Mouse (Mus musculus): ENCODE data around the gene Aldh4a1. TPM values are rescaled to one million over a fixed set of nuclear protein-coding genes. Genes with fewer than 3 reads are reported as not detected.

Gene Aldh4a1
- polyA plus RNA-seq, 1 experiment: 29.6 TPM

DNA sequence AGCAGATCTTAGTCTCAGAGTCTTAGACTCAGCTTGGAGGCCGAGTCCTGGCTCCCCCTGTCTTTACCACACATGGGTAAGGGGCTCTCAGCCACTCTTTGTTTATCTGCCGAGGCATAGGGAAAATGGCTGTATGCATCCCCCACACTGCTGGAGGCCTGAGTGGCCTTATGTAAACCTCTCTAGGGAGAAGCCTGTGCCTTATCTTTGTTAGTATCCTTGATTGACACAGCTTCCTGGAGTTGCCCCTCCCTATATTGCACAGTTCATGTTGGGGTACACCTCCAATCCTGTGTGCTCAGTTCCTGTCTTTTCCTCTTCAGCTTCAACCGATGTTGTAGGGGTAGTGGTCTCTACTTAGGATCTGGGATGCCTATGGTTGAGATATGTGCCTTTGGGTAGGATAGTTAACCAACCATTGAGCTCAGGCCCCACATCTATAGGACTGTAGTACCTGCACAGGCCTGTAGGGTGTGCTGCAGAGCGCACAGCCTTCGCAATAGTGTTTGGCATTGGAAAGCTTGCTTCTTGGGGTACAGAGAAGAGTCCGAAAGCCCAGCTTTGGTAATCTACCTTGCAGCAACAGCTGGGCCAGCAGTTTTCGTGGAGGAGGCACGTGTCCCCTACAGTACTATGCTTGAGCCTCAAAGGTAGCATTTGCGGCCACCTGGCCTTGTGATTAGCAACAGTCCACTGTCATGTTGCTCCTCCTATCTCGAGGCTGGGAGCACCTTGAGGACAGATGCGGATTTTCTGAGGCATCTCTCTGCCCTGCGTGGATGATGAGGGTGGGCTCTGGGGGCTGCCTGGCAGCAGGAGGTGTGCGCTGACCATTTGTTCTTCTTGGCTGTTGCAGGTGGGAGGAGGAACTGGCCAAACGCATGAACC is 20.1 kb upstream of the Aldh4a1 start, which contains the start of gene Gm21969:
TSS of gene Gm21969 (plus strand) at position 830 of the 888 bp plus-strand sequence.
- no peak for TF ChIP-seq GATA1 (IDR thresholded peaks at IDR 0.05; ENCODE audit: low read length)

- TF ChIP-seq GATA1 (IDR thresholded peaks at IDR 0.05; ENCODE audit: low read length): no peak
These were observed 17.4 kb upstream of the Aldh4a1 start for GRCm38 (mm10) chr4:139605216-139605615.

DNA sequence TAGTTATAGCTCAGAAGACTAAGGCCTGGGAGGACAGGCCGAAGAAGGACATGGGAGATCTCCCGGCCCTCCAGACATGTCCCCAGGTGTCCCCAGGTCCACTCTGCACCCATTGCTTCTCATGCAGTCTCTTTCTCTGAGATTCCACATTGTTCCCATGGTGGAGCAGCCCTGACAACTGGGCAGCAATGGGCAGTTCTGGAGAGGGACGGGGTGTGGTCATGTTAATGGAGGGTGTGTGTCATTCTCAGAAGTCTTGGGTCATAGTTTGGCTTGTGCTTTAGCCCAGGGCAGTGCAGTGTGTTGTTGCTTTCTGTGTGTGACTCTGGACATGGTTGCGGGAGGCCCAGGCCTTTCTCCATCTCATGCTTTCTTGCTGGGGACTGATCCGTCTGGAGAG is 15.9 kb upstream of the Aldh4a1 start:
- TF ChIP-seq GATA1 (IDR thresholded peaks at IDR 0.05; ENCODE audit: low read length): no peak

GRCm38 (mm10) chr4:139608975-139609374 is 13.7 kb upstream of the Aldh4a1 start:
- TF ChIP-seq GATA1 (IDR thresholded peaks at IDR 0.05; ENCODE audit: low read length): no peak

GRCm38 (mm10) chr4:139610954-139611353 is 11.7 kb upstream of the Aldh4a1 start:
- no peak for TF ChIP-seq GATA1 (IDR thresholded peaks at IDR 0.05; ENCODE audit: low read length)

DNA sequence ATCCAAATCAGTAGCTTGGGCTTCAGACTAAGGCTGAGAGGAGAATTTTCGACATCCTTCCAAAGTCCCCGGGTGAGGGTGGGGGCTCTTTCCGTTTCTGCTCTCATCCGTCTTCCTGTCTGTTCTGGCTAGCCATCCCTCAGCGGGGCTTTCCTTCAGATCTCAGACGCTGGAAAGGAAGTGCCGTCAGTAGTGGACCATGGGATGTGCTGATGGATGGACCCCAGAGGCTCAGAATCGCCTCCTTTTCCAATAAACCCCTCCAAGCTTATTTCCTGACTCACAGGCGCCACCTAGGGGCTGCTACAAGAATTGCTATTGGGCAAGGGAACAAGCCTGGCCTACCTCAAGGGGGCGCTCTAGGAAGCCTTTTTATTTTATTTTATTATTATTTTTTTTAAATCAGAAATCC is 11.1 kb upstream of the Aldh4a1 start:
- no peak for TF ChIP-seq GATA1 (IDR thresholded peaks at IDR 0.05; ENCODE audit: low read length)

- TF ChIP-seq GATA1 (IDR thresholded peaks at IDR 0.05; ENCODE audit: low read length): no peak
These were observed 8.0 kb upstream of the Aldh4a1 start for GRCm38 (mm10) chr4:139614524-139615260.

DNA sequence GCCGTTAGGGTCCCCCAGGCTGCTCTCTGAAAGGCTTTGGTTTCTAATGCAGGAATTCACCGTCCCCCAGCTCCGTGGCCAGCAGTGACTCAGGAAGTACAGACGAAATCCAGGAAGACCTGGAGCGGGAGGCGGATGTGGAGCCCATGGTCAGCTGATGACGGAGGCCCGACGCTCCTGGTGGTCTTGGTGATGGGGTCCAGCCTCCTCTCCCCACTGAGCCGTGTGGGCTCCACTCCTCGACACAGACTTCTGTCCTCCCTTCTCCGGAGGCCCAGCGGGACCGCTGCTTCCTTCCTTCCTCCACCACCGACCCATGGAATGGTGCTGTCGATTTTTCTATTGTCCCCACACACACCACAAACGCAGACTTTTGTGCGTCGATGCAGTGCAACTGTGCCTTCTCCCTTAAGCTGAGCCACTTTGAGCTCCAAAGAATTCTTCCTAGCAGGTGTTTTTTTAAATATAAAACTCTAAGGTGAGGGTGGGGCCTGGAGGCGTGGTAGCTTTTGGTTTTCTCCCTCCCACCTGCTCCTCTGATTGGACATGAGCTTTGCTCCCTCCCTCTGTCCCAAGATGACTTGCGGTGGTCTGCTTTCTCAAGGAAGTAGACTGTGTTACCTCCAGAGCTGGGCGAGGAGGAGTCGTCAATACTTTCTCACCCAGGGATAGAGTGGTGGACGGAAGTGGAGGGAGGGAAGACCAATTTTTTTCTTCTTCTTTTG is 6.2 kb upstream of the Aldh4a1 start:
- TF ChIP-seq GATA1 (IDR thresholded peaks at IDR 0.05; ENCODE audit: low read length): no peak

DNA sequence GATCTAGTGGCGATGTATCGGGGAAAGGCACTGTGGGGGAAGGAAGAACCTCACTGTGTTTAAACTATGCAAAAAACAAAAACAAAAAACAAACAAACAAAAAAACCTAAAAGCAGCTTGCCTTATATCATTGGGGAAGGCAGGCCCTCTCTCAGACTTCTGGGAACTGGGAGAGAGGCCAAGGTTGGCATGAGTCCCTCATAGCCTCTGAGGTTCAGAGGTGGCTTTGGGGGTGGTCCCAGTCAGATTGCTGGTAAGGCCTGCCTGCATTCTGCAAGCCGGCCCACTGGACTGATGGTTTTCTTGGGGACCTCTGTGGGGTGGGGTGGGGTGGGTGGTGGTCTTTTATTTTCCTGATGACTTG is 5.7 kb upstream of the Aldh4a1 start:
- no peak for TF ChIP-seq GATA1 (IDR thresholded peaks at IDR 0.05; ENCODE audit: low read length)

DNA sequence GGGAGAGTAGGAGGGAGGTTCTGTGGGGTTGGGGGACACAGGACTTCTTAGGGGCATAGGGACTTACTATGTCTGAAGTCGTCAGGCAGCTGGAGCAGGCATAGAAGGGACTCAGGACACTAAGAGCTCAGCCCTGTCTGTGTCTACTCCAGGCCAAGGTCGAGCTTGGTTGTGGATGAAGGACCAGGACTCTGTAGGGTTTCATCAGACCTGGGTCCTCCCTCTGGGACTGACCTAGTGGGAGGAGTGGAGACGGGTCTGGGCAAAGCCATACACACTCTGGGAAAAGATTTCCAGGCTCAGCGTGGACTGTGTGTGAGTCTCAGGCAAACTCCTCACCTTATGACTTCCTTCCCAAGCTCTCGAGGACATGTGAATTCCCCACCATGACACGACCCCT is 2.9 kb upstream of the Aldh4a1 start:
- no peak for TF ChIP-seq GATA1 (IDR thresholded peaks at IDR 0.05; ENCODE audit: low read length)

DNA sequence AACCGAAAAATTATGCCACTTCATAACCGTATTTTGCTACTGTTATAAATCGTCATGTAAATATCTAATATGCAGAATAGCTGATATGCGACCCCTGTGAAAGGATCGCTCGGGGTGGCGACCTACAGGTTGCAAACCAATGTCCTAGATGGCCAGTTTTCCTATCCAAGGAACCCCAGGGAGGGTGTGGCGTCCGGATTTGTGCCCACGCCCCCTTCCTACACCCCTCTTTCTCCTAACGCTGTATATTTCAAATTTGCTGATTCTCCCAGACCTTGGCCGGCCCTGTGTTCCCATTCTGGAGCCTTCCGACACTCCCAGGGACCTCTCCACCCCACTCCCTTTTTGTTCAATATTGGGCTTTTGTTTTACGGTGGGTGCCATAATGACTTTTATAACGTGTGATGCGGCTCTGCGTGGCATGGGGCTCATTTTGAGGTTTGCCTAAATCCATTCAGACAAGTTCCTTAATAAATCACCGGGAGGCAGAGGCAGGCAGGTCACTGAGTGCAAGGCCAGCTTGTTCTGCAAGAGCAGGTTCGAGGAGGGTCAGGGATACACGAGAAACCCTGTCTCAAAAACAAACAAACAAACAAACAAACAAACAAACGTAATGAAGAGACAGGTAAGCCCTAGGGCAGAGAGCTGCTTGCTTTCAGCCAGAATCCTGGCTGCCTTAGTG is 909 bp downstream of the Aldh4a1 start:
- TF ChIP-seq GATA1 (IDR thresholded peaks at IDR 0.05; ENCODE audit: low read length): no peak

DNA sequence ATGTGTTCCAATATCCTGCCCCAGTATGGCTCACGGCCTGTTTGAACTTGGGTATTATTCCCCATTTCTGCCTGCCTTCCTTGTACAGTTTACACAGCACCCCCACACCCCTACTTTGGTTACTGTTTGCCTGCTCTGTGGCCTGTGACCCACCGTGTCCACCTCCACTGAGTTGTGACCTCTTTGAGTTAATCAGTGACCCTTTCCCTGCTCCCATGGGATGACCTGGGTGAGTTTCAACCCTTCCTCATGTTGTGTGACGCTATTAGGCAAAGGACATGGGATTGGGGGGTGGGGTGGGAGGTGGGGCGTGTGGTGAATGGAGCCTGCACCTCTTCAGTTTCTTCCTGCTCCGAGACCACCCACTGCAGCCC is 1.4 kb downstream of the Aldh4a1 start:
- no peak for TF ChIP-seq GATA1 (IDR thresholded peaks at IDR 0.05; ENCODE audit: low read length)

GRCm38 (mm10) chr4:139624706-139625105 is 2.0 kb downstream of the Aldh4a1 start:
- no peak for TF ChIP-seq GATA1 (IDR thresholded peaks at IDR 0.05; ENCODE audit: low read length)

DNA sequence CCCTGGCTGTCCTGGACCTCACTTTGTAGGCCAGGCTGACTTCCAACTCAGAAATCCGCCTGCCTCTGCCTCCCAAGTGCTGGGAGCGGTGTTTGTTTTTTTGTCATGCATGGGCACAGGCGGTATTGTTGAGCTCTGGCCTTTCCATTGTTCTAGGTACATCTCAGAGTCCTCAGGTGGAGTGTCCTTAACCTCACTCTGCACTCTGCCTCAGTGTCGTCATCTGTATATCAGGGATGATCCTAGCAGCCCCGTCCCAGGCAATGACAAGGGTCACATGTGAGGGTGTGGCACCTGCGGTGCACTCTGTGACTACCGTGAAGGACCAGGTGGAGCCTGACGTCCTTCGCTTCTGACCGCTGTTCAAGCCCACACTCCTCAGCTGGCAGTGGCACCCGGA is 4.7 kb downstream of the Aldh4a1 start:
- TF ChIP-seq GATA1 (IDR thresholded peaks at IDR 0.05; ENCODE audit: low read length): no peak

- TF ChIP-seq GATA1 (IDR thresholded peaks at IDR 0.05; ENCODE audit: low read length): no peak
These were observed 7.5 kb downstream of the Aldh4a1 start for GRCm38 (mm10) chr4:139630171-139630570.
